Mouse (Mus musculus): Measurements from ENCODE around the gene Fbxl17. TPM values are rescaled to one million over a fixed set of nuclear protein-coding genes. Genes with fewer than 3 reads are reported as not detected.

The Fbxl17 gene
- 15.8 TPM in 2 replicates for polyA plus RNA-seq (2015; fragmentation: Nextera tagmentation; extraction: Ambion mirVana)

GRCm38 (mm10) chr17:63499636-63500155, at the start of gene Fbxl17:
Gene Fbxl17 (minus strand): TSS chr17:63500017.

Small RNAs within 50 kb of the gene (microRNA-seq; reads per million reads assigned to microRNA genes)
- gene Gm24813 = not detected

All from neural tube, postnatal 0 days (tissue).